Mouse (Mus musculus) limb, embryonic 15.5 days (tissue): ENCODE data around the gene Wnt2. TPM values are rescaled to one million over a fixed set of nuclear protein-coding genes. Genes with fewer than 3 reads are reported as not detected.
A peak's percentile ranks its signal among the peaks of the same experiment; 100 is the strongest.

ENCODE experiments used
- ATAC-seq: fragments of 200-750 bp; cut with Nextera tagmentation; 2 replicates; pipeline ENCODE4 v1.8.0; 2017; ENCODE audit warnings: low read depth, moderate TSS enrichment; ENCODE audit not compliant: insufficient number of reproducible peaks, low FRiP score, low TSS enrichment
- H3K27ac ChIP-seq: fragments of 300-500 bp; sonication (generic); 2 replicates; pipeline ENCODE4 v1.5.1; 2015; ENCODE audit warnings: moderate library complexity, mild to moderate bottlenecking, inconsistent platforms
- H3K27me3 ChIP-seq: fragments of 300-500 bp; sonication (generic); 2 replicates; pipeline ENCODE4 v1.6.1; 2015; ENCODE audit warnings: inconsistent platforms
- H3K36me3 ChIP-seq: fragments of 300-500 bp; sonication (generic); 2 replicates; pipeline ENCODE4 v1.6.1; 2015; ENCODE audit warnings: inconsistent platforms
- H3K4me1 ChIP-seq: fragments of 300-500 bp; sonication (generic); 2 replicates; pipeline ENCODE4 v1.6.1; 2015; ENCODE audit warnings: inconsistent platforms
- H3K4me2 ChIP-seq: fragments of 300-500 bp; sonication (generic); 2 replicates; pipeline ENCODE4 v1.6.1; 2015; ENCODE audit warnings: mild to moderate bottlenecking, inconsistent platforms
- H3K4me3 ChIP-seq: fragments of 300-500 bp; sonication (generic); 2 replicates; pipeline ENCODE4 v1.5.1; 2015; ENCODE audit warnings: mild to moderate bottlenecking, inconsistent platforms
- H3K9ac ChIP-seq: fragments of 300-500 bp; sonication (generic); 2 replicates; pipeline ENCODE4 v1.6.1; 2015; ENCODE audit warnings: inconsistent platforms
- H3K9me3 ChIP-seq: fragments of 300-500 bp; sonication (generic); 2 replicates; pipeline ENCODE4 v1.6.1; 2016; ENCODE audit warnings: inconsistent platforms
- WGBS: fragments of 180-500 bp; shearing (Covaris S2); methylation state at CpG from one replicate; pipeline ENCODE4 v1.1.7; 2015; 5-methylcytosine and 5-hydroxymethylcytosine counted together
- polyA plus RNA-seq: library from polyadenylated mRNA; unstranded; fragments of >200 nt; fragmentation: Nextera tagmentation; extraction: Ambion mirVana; gene quantifications from 2 replicates; pipeline ENCODE4 v1.2.1, GENCODE M21; 2015

Gene Wnt2
- polyA plus RNA-seq, result 7.1 TPM in 2 replicates

DNA sequence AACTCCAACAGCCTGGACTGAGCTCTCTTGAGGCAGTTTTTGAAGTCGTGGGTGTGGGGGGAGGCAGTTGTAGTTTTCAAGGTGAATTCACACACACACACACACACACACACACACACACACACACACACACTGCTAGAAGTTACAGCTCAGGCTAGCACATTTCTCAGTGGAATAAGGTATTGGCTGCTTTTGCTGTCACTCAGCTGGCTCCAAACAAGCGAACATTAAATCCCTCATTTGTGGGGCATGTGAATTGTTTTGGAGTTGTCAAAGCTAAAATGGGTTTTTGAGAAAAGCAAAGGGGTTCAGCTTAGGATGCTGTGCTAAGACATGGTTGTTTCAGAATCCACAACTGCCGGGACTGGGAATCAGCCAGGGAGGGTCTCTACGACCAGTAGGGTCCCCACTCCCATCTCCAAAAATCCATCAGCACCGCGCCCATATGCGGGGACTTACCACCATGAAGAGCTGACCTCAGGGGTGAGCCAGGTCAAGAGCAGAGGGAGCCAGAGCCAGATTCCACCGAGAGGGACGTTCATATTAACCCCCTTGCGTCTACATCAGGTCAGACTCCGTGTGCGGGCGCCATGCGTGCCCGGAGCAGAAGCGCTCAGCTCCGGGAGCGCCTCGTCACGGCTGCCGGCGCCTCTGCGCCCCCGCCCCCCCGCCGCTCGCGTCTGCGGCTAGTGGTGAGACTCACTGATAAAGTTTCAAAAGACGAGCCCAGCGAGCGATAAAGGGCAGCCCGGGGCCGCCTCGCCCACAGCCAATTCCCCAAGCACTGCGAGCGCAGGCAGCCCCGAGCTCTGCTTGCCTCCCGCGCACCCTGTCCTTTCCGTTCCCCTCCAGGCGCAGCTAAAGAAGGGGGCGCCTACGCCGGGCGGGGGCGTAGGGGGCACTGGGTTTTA, at the start of gene Wnt2:
Gene Wnt2 (minus strand): TSS at position 840 of the 911 bp plus-strand sequence.
- no peaks in the 10 kb centered on the region for H3K9me3 ChIP-seq
- H3K4me3 ChIP-seq, result peak within 1 kb of the TSS; percentile 49
- no peak within 1 kb of the TSS for H3K27ac ChIP-seq
- peaks cover 24% of the 10 kb centered on the region for H3K4me1 ChIP-seq
- 0 out of 2 replicates have a peak within 1 kb of the TSS, but pooled peaks have one; percentile 17 for H3K9ac ChIP-seq
- peak within 1 kb of the TSS; percentile 93 for H3K4me2 ChIP-seq
- peaks cover 36% of the 10 kb centered on the region for H3K27me3 ChIP-seq
- under 1% methylated on average over 47 of the region's 47 CpGs for WGBS
- H3K36me3 ChIP-seq, result no peaks in the 10 kb centered on the region
- no peak for ATAC-seq

DNA sequence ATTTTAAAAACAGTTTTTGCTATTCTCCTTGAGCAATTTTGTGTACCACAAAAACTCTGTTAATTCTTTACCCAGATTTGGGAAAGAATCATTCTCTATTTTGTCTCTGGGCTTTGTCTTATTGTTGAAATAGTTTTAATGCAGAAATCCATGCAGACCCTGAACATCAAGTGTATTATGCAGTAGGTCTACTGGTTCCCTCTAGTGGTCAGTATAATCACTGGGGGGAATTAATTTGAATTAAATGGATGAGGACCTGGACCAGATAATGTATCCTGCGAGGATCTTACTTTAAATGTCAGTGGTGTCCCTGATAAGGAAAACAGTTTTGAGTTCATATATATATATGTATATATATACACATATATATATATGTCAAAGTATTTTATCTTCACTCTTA, 48.2 kb upstream of the Wnt2 start:
- Histone ChIP-seq H3K36me3 (no peaks in the 10 kb centered on the region), H3K4me2 (no peak overlapping the region), H3K9ac (no peak overlapping the region), H3K27me3 (no peaks in the 10 kb centered on the region), H3K4me3 (no peak overlapping the region), H3K27ac (no peak overlapping the region), H3K4me1 (no peaks in the 10 kb centered on the region), H3K9me3 (no peaks in the 10 kb centered on the region)
- no peak for ATAC-seq
- WGBS, result 31% methylated on average over 1 of the region's 1 CpGs

DNA sequence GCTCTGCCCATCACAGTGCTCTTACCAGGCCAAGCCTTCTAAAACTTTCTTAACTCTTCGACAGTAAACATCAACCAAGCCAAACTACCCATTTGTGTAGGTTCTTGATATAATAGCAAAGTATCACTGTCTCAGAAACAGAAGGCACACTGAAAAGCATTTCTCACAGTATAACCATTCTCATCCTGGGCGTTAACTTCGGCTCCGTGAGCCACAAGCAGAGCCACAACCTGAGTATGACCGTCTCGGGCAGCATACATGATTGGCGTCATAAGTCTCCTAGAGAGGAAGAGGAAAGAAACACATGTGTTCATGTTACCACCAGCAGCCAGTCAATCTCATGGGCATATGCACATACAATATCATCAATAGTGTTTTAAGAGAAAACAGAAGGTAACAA, 46.6 kb upstream of the Wnt2 start:
- Histone ChIP-seq H3K9ac (no peak overlapping the region), H3K4me2 (no peak overlapping the region), H3K9me3 (no peaks in the 10 kb centered on the region), H3K27ac (no peak overlapping the region), H3K27me3 (no peaks in the 10 kb centered on the region), H3K36me3 (no peaks in the 10 kb centered on the region), H3K4me3 (no peak overlapping the region), H3K4me1 (no peaks in the 10 kb centered on the region)
- WGBS, result 69% methylated on average over 7 of the region's 7 CpGs
- no peak for ATAC-seq

DNA sequence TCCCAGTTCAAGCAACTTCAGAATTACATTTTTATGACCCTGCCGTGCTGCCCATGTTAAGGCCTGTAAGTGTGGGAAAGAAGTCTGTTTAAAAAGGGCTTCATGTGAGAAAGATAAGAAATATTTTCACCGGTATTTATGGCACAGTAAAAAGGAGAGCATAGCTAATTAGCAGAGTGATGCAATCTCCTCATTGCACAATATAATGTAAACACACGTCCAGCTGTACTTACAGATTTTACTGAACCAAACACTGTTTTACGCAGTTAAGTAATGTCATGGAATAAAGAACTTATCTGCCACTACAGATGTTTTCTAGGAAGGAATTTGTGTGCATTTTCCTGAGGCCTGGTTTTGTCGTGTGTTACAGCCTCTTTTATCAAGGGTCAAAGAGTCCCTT, 46.2 kb upstream of the Wnt2 start:
- H3K9me3 ChIP-seq, result no peaks in the 10 kb centered on the region
- no peak overlapping the region for H3K4me3 ChIP-seq
- no peak overlapping the region for H3K9ac ChIP-seq
- H3K27me3 ChIP-seq, result no peaks in the 10 kb centered on the region
- no peak for ATAC-seq
- H3K27ac ChIP-seq, result no peak overlapping the region
- 20% methylated on average over 5 of the region's 5 CpGs for WGBS
- no peaks in the 10 kb centered on the region for H3K36me3 ChIP-seq
- no peak overlapping the region for H3K4me2 ChIP-seq
- no peaks in the 10 kb centered on the region for H3K4me1 ChIP-seq

DNA sequence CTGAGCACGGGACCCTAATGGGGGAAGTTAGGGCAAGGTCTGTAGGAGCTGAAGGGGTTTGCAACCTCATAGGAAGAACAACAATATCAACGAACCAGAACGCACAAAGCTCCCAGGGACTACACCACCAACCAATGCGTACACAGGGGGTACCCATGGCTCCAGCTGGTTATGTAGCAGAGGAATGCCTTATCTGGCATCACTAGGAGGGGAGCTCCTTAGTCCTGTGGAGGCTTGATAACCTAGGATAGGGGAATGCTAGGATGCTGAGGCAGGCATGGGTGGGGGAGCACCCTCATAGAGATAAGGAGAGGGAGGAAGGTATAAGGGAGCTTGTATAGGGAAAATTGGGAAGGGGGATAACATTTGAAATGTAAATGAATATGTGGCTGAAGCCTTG, 27.5 kb upstream of the Wnt2 start:
- no peak overlapping the region for H3K27ac ChIP-seq
- no peak overlapping the region for H3K4me2 ChIP-seq
- H3K9ac ChIP-seq, result no peak overlapping the region
- WGBS, result 87% methylated on average over 4 of the region's 4 CpGs
- no peaks in the 10 kb centered on the region for H3K9me3 ChIP-seq
- H3K4me3 ChIP-seq, result no peak overlapping the region
- ATAC-seq, result no peak
- H3K27me3 ChIP-seq, result no peaks in the 10 kb centered on the region
- H3K36me3 ChIP-seq, result no peaks in the 10 kb centered on the region
- H3K4me1 ChIP-seq, result no peaks in the 10 kb centered on the region

DNA sequence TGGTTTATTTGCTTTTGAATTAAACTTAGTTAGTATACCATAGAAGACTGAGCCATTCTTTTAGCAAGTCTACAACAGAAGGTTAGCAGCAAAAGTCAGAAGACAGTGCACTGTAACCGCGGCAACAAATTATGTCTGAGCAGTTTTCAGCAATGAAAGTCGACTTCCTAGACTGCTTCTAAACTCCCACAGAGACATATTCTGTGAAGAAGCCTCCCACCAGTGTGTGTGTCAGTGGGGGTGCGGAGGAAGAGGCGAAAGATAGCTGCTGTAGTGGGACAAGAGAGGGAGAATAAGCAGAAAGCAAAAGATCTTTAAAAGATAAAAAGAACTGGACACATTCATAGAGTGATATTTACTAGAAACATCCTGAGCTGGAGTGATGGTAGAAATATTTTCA, 21.3 kb upstream of the Wnt2 start:
- Histone ChIP-seq H3K4me2 (no peak overlapping the region), H3K4me3 (no peak overlapping the region), H3K36me3 (no peaks in the 10 kb centered on the region), H3K27me3 (no peaks in the 10 kb centered on the region), H3K9ac (no peak overlapping the region), H3K9me3 (no peaks in the 10 kb centered on the region), H3K27ac (no peak overlapping the region), H3K4me1 (no peaks in the 10 kb centered on the region)
- ATAC-seq, result no peak
- WGBS, result 78% methylated on average over 5 of the region's 5 CpGs

DNA sequence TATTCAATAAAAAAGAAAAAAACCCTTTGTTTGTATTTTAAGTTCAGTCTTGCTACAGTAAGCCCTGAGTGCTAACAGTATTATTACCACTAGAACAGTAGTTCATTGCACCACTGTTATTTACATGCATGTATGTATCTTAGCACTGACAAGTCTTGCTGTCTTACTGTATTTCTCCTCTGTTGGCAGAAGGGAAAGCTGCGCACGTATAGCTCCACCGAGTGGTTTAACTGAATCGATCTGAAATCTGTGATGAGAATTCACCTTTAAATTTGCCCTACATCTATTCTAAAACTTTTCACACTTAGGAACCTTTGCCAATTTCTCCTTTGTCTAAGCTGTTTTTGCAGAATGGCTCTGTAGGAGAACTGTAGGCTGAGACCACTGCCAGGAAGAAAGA, 13.9 kb upstream of the Wnt2 start:
- no peak overlapping the region for H3K9ac ChIP-seq
- H3K36me3 ChIP-seq, result no peaks in the 10 kb centered on the region
- H3K27ac ChIP-seq, result no peak overlapping the region
- H3K4me2 ChIP-seq, result no peak overlapping the region
- WGBS, result 84% methylated on average over 4 of the region's 4 CpGs
- no peaks in the 10 kb centered on the region for H3K4me1 ChIP-seq
- no peak for ATAC-seq
- H3K9me3 ChIP-seq, result no peaks in the 10 kb centered on the region
- H3K27me3 ChIP-seq, result no peaks in the 10 kb centered on the region
- no peak overlapping the region for H3K4me3 ChIP-seq

DNA sequence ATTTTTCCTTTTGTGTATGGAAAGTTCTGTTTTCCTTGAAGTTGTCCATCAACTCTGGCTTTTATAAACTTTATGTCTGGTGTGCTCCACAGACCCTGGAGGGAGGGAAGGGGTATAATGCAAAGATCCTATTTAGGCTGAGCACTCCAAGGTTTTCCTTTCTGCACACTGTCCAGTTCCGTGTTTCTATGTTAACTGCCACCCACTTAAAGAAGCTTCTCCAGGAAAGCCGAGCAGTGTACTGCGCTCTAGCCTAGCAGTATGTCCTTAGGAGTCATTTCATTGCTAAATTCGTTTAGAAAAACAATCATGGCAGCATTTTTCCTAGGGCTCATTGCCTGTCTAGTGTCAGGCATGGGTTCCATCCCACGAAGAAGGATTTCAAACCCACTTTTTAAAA, 12.8 kb upstream of the Wnt2 start:
- no peak overlapping the region for H3K27ac ChIP-seq
- ATAC-seq, result no peak
- no peak overlapping the region for H3K4me3 ChIP-seq
- WGBS, result 79% methylated on average over 5 of the region's 5 CpGs
- no peak overlapping the region for H3K9ac ChIP-seq
- H3K4me1 ChIP-seq, result no peaks in the 10 kb centered on the region
- no peaks in the 10 kb centered on the region for H3K27me3 ChIP-seq
- H3K9me3 ChIP-seq, result no peaks in the 10 kb centered on the region
- no peak overlapping the region for H3K4me2 ChIP-seq
- H3K36me3 ChIP-seq, result no peaks in the 10 kb centered on the region

DNA sequence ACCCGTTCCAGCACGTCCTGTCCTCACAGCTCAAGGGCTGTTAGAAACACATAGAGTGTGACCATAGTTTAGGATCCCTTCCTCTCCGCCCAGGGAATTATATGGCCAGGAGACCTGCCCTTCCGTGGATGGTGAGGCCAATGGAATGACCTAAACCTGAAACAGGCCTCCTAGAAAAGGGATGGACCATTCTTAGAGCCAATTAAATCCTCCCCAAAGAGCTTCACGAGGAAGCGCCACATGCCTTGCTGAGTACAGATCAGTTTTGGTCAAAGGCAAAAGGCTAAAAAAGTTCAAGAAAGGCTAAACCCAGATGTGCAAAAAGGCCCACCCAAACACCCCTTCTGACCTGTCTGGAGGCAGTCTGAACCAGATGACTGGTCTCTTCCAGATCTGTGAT, 1.9 kb upstream of the Wnt2 start:
- no peak overlapping the region for H3K9ac ChIP-seq
- 18% methylated on average over 6 of the region's 6 CpGs for WGBS

DNA sequence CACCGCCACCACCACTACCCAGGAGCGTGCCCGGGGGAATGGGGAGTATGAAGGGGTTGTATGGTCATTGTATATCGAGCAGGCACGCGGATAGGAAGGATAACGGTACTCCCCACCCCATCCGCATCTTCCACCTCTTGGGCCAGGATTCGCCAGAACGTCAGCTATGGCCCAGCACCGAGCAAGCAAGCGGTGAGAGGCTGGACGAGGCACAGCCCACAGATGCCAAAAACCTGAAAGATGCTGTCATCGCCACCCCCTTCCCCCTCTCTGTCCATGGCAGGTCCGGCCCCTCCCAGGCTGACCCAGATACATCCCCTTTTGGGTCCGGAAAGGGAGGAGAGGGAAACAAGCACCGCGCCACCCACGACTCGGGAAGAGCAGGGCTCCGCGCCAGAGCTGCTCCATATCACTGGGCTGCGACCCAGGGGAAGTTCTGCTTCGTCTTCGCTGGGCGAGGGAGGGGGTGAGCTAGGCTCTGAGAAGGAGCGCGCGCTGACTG, 1.2 kb upstream of the Wnt2 start:
- Histone ChIP-seq H3K9ac (peak overlapping the region; percentile 20; the same call in 1 of the 2 replicates), H3K4me1 (peaks cover 24% of the 10 kb centered on the region), H3K27ac (no peak overlapping the region), H3K4me3 (peak overlapping the region; percentile 49), H3K4me2 (peak overlapping the region; percentile 93), H3K36me3 (no peaks in the 10 kb centered on the region), H3K9me3 (no peaks in the 10 kb centered on the region), H3K27me3 (peaks cover 36% of the 10 kb centered on the region)
- ATAC-seq, result peak; percentile 50; the same call in 1 of the 2 replicates
- WGBS, result 2% methylated on average over 29 of the region's 29 CpGs

More for the DNA sequence above, 1.9 kb upstream of the Wnt2 start:
- Histone ChIP-seq H3K4me3 (peak overlapping the region; percentile 49), H3K4me1 (peaks cover 24% of the 10 kb centered on the region), H3K27me3 (peaks cover 36% of the 10 kb centered on the region), H3K9me3 (no peaks in the 10 kb centered on the region), H3K27ac (no peak overlapping the region), H3K36me3 (no peaks in the 10 kb centered on the region), H3K4me2 (peak overlapping the region; percentile 93; the same call in 1 of the 2 replicates)
- no peak for ATAC-seq

DNA sequence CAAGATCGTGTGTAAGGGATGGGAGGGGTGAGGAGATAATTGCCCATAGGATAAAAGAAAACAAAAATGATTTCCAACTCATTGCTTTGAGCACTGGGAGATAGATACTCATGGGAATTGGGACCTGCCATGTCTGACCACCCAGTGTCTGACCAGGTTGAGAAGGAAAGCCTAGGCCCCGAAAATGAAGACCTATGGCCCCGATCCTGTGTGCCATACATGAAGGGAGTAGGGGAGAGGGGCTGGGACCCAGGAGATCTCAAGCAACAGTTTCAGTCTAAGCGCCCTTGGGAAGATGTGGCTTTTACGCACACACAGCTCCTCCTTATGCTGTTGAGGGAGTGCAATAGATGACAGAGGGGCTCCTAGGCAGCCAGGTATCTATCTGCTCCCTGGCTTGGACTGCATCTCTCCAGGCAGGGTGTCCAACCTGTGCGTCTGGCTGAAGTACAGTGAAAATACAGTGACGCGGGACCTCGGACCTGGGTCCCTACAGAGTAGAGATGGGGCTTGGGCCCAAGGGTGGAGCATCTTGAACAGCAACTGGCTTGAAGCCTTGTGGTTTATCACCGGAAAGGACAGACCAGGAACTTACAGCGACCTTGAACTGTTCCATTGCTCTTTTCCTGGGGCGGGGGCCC, 603 bp upstream of the Wnt2 start:
- Histone ChIP-seq H3K4me2 (peak overlapping the region; percentile 93), H3K9ac (no peak overlapping the region), H3K36me3 (no peaks in the 10 kb centered on the region), H3K9me3 (no peaks in the 10 kb centered on the region), H3K4me1 (peaks cover 24% of the 10 kb centered on the region), H3K27me3 (peaks cover 36% of the 10 kb centered on the region), H3K4me3 (peak overlapping the region; percentile 49), H3K27ac (no peak overlapping the region)
- no peak; the same call in 1 of the 2 replicates for ATAC-seq
- WGBS, result 10% methylated on average over 12 of the region's 12 CpGs
